Mouse (Mus musculus): ENCODE results near the gene Lrr1. TPM values are rescaled to one million over a fixed set of nuclear protein-coding genes. Genes with fewer than 3 reads are reported as not detected.

Gene Lrr1
- polyA plus RNA-seq, 1 experiment from 2014 or later, result 30.1 TPM

GRCm38 (mm10) chr12:69227776-69228466 lies 59.3 kb downstream of the Lrr1 start, which contains the start of gene Pole2:
Gene Pole2, minus strand, starts transcription at chr12:69228195.
- Histone ChIP-seq H3K27ac (replicated peaks; ENCODE audit: low read depth, low read length) (peak within 1 kb of the TSS; percentile 78), H3K36me3 (ENCODE audit: control insufficient read depth, insufficient read depth, low read length) (peaks cover 3% of the 10 kb centered on the region; the same call in 1 of the 2 replicates), H3K9me3 (ENCODE audit: control insufficient read depth, low read length) (no peaks in the 10 kb centered on the region), H3K4me2 (ENCODE audit: low read depth, severe bottlenecking) (peak within 1 kb of the TSS; percentile 45), H3K27me3 (ENCODE audit: control insufficient read depth, insufficient read depth, low read length) (no peaks in the 10 kb centered on the region), H3K4me1 (ENCODE audit: control insufficient read depth, insufficient read depth, low read length) (no peaks in the 10 kb centered on the region), H3K4me3 (ENCODE audit: low read depth, low read length) (peak within 1 kb of the TSS; percentile 61), H3K9ac (ENCODE audit: low read length) (peak within 1 kb of the TSS; percentile 78)
- WGBS, result under 1% methylated on average over 37 of the region's 37 CpGs
- DNase-seq (ENCODE audit: low spot score), result peak; percentile 90
- ATAC-seq (ENCODE audit: insufficient number of reproducible peaks, low FRiP score, low TSS enrichment, low read depth), result peak; percentile 92

Small RNA genes within 50 kb of the gene (microRNA-seq; reads per million reads assigned to microRNA genes)
- gene Gm47287 (not detected), gene Gm47295 (not detected)

Other genes starting within 250 kb of the Lrr1 start
- gene Rps29, start 9.6 kb upstream of the Lrr1 start, polyA plus RNA-seq (2014; fragmentation: Nextera tagmentation; extraction: Ambion mirVana), result 1,587 and 1,677 TPM in 2 replicates
- 561 and 598 TPM in 2 replicates for gene Rpl36al, start 15.3 kb downstream of the Lrr1 start, polyA plus RNA-seq (2014; fragmentation: Nextera tagmentation; extraction: Ambion mirVana)
- gene Mgat2, start 15.3 kb downstream of the Lrr1 start, polyA plus RNA-seq (2014; fragmentation: Nextera tagmentation; extraction: Ambion mirVana), result 32.3 and 33.6 TPM in 2 replicates
- gene Gm49383, start 28.3 kb downstream of the Lrr1 start, polyA plus RNA-seq (2014; fragmentation: Nextera tagmentation; extraction: Ambion mirVana), result 41.6 and 45.6 TPM in 2 replicates
- gene Dnaaf2, start 29.6 kb downstream of the Lrr1 start, polyA plus RNA-seq (2014; fragmentation: Nextera tagmentation; extraction: Ambion mirVana), result 15.0 and 16.2 TPM in 2 replicates
- 41.3 and 43.5 TPM in 2 replicates for gene Gm49384, start 35.5 kb downstream of the Lrr1 start, polyA plus RNA-seq (2014; fragmentation: Nextera tagmentation; extraction: Ambion mirVana)
- gene Pole2, start 59.4 kb downstream of the Lrr1 start, polyA plus RNA-seq (2014; fragmentation: Nextera tagmentation; extraction: Ambion mirVana), result 32.7 and 38.4 TPM in 2 replicates
- gene Klhdc1, start 72.4 kb downstream of the Lrr1 start, polyA plus RNA-seq (2014; fragmentation: Nextera tagmentation; extraction: Ambion mirVana), result 1.7 and 4.7 TPM in 2 replicates
- 200 and 207 TPM in 2 replicates for gene Klhdc2, start 127.9 kb downstream of the Lrr1 start, polyA plus RNA-seq (2014; fragmentation: Nextera tagmentation; extraction: Ambion mirVana)
- 87.8 and 91.8 TPM in 2 replicates for gene Nemf, start 188.4 kb downstream of the Lrr1 start, polyA plus RNA-seq (2014; fragmentation: Nextera tagmentation; extraction: Ambion mirVana)
- 51.6 and 54.5 TPM in 2 replicates for gene Arf6, start 203.3 kb downstream of the Lrr1 start, polyA plus RNA-seq (2014; fragmentation: Nextera tagmentation; extraction: Ambion mirVana)
- gene Gm9887, start 203.6 kb downstream of the Lrr1 start, polyA plus RNA-seq (2014; fragmentation: Nextera tagmentation; extraction: Ambion mirVana), result 1.0 and 1.4 TPM in 2 replicates

Data from limb, embryonic 11.5 days (tissue).